Mouse (Mus musculus): ENCODE measurements around the gene Nxpe5. TPM values are rescaled to one million over a fixed set of nuclear protein-coding genes. Genes with fewer than 3 reads are reported as not detected.
A peak's percentile ranks its signal among the peaks of the same experiment; 100 is the strongest.

Nxpe5 gene
- polyA plus RNA-seq, 1 experiment, result not detected

- TF ChIP-seq POLR2A (IDR thresholded peaks at IDR 0.05; ENCODE audit: insufficient read length, low read depth), result no peak
- no peak for TF ChIP-seq CEBPB (IDR thresholded peaks at IDR 0.05; ENCODE audit: insufficient read depth, poor library complexity, severe bottlenecking)
- TF ChIP-seq MYOG (IDR thresholded peaks at IDR 0.05; ENCODE audit: control insufficient read depth in 1 of 3, insufficient read depth in 1 of 3, insufficient read length in 2 of 3, low read depth in 2 of 3), result no peak
- no peak for TF ChIP-seq E2F4 (IDR thresholded peaks at IDR 0.05; ENCODE audit: insufficient read depth)
- no peak for TF ChIP-seq USF1 (IDR thresholded peaks at IDR 0.05; ENCODE audit: low read depth)
- no peaks in the 10 kb centered on the region for H3K36me3 ChIP-seq (ENCODE audit: control insufficient read depth, insufficient read depth)
- H3K4me3 ChIP-seq, result no peak overlapping the region
- H3K27me3 ChIP-seq (ENCODE audit: control insufficient read depth, insufficient read depth, insufficient read length), result no peaks in the 10 kb centered on the region
- H3K79me2 ChIP-seq (ENCODE audit: control insufficient read depth, insufficient read depth), result no peaks in the 10 kb centered on the region
- H3ac ChIP-seq (ENCODE audit: control insufficient read depth, insufficient read length), result no peak overlapping the region
- H3K4me2 ChIP-seq (ENCODE audit: low read depth), result no peak overlapping the region
Measured at GRCm38 (mm10) chr5:138241511-138241910, 15.8 kb downstream of the Nxpe5 start.

GRCm38 (mm10) chr5:138251144-138251543 is 25.4 kb downstream of the Nxpe5 start:
- TF ChIP-seq SRF (IDR thresholded peaks at IDR 0.05; ENCODE audit: control insufficient read depth, insufficient read length, low read depth) (no peak), MYOD1 (IDR thresholded peaks at IDR 0.05; ENCODE audit: control insufficient read depth in 1 of 3, insufficient read length in 2 of 3, low read depth in 2 of 3) (no peak)
- no peak overlapping the region for H3K4me2 ChIP-seq (ENCODE audit: low read depth)
- H3K27me3 ChIP-seq (ENCODE audit: control insufficient read depth, insufficient read depth, insufficient read length), result no peaks in the 10 kb centered on the region
- no peak overlapping the region for H3K4me3 ChIP-seq
- no peaks in the 10 kb centered on the region for H3K36me3 ChIP-seq (ENCODE audit: control insufficient read depth, insufficient read depth)
- H3K79me2 ChIP-seq (ENCODE audit: control insufficient read depth, insufficient read depth), result no peaks in the 10 kb centered on the region
- H3ac ChIP-seq (ENCODE audit: control insufficient read depth, insufficient read length), result no peak overlapping the region

- Histone ChIP-seq H3K27me3 (ENCODE audit: control insufficient read depth, insufficient read depth, insufficient read length) (no peaks in the 10 kb centered on the region), H3ac (ENCODE audit: control insufficient read depth, insufficient read length) (no peak overlapping the region), H3K4me3 (no peak overlapping the region), H3K4me2 (ENCODE audit: low read depth) (no peak overlapping the region), H3K36me3 (ENCODE audit: control insufficient read depth, insufficient read depth) (no peaks in the 10 kb centered on the region), H3K79me2 (ENCODE audit: control insufficient read depth, insufficient read depth) (no peaks in the 10 kb centered on the region)
- no peak for TF ChIP-seq CEBPB (IDR thresholded peaks at IDR 0.05; ENCODE audit: insufficient read depth, poor library complexity, severe bottlenecking)
- TF ChIP-seq POLR2A (IDR thresholded peaks at IDR 0.05; ENCODE audit: insufficient read length, low read depth), result no peak
- no peak for TF ChIP-seq TCF12 (IDR thresholded peaks at IDR 0.05; ENCODE audit: insufficient read depth, poor library complexity, severe bottlenecking)
- TF ChIP-seq POLR2AphosphoS2 (IDR thresholded peaks at IDR 0.05; ENCODE audit: insufficient read length, low read depth), result no peak
- TF ChIP-seq USF1 (IDR thresholded peaks at IDR 0.05; ENCODE audit: low read depth), result no peak
Measured at GRCm38 (mm10) chr5:138253061-138253460, 27.4 kb downstream of the Nxpe5 start.

GRCm38 (mm10) chr5:138255353-138256093 is 29.8 kb downstream of the Nxpe5 start, which contains the start of gene Lamtor4:
Lamtor4 (plus strand) TSS chr5:138255482.
- Histone ChIP-seq H3K79me2 (ENCODE audit: control insufficient read depth, insufficient read depth) (no peaks in the 10 kb centered on the region), H3K36me3 (ENCODE audit: control insufficient read depth, insufficient read depth) (no peaks in the 10 kb centered on the region), H3K4me2 (ENCODE audit: low read depth) (peak within 1 kb of the TSS; percentile 92), H3K27me3 (ENCODE audit: control insufficient read depth, insufficient read depth, insufficient read length) (no peaks in the 10 kb centered on the region), H3K4me3 (peak within 1 kb of the TSS; percentile 76), H3ac (ENCODE audit: control insufficient read depth, insufficient read length) (peak within 1 kb of the TSS; percentile 46)
- no peak for TF ChIP-seq SRF (IDR thresholded peaks at IDR 0.05; ENCODE audit: control insufficient read depth, insufficient read length, low read depth)
- peak; percentile 83 for TF ChIP-seq POLR2AphosphoS2 (IDR thresholded peaks at IDR 0.05; ENCODE audit: insufficient read length, low read depth)
- TF ChIP-seq USF1 (IDR thresholded peaks at IDR 0.05; ENCODE audit: low read depth), result peak; percentile 90
- TF ChIP-seq MYOD1 (IDR thresholded peaks at IDR 0.05; ENCODE audit: control insufficient read depth in 1 of 3, insufficient read length in 2 of 3, low read depth in 2 of 3), result peak in 2 of 3 experiments; percentile 7 to 13
- TF ChIP-seq TCF3 (IDR thresholded peaks at IDR 0.05; ENCODE audit: insufficient read length, low read depth), result no peak
- TF ChIP-seq POLR2A (IDR thresholded peaks at IDR 0.05; ENCODE audit: insufficient read length, low read depth), result peak; percentile 94
- TF ChIP-seq MYOG (IDR thresholded peaks at IDR 0.05; ENCODE audit: control insufficient read depth in 1 of 3, insufficient read depth in 1 of 3, insufficient read length in 2 of 3, low read depth in 2 of 3), result peak in 1 of 3 experiments; percentile 21

GRCm38 (mm10) chr5:138256094-138256467 is 30.4 kb downstream of the Nxpe5 start:
- H3K27me3 ChIP-seq (ENCODE audit: control insufficient read depth, insufficient read depth, insufficient read length), result no peaks in the 10 kb centered on the region
- peak overlapping the region; percentile 91 for H3K4me2 ChIP-seq (ENCODE audit: low read depth)
- H3K79me2 ChIP-seq (ENCODE audit: control insufficient read depth, insufficient read depth), result no peaks in the 10 kb centered on the region
- H3K4me3 ChIP-seq, result peak overlapping the region; percentile 76
- H3ac ChIP-seq (ENCODE audit: control insufficient read depth, insufficient read length), result peak overlapping the region; percentile 46
- H3K36me3 ChIP-seq (ENCODE audit: control insufficient read depth, insufficient read depth), result no peaks in the 10 kb centered on the region
- TF ChIP-seq REST (IDR thresholded peaks at IDR 0.05; ENCODE audit: insufficient read depth, insufficient read length) (no peak), MAX (IDR thresholded peaks at IDR 0.05; ENCODE audit: low read depth) (no peak), POLR2AphosphoS2 (IDR thresholded peaks at IDR 0.05; ENCODE audit: insufficient read length, low read depth) (peak; percentile 29), E2F4 (IDR thresholded peaks at IDR 0.05; ENCODE audit: insufficient read depth) (no peak), TCF3 (IDR thresholded peaks at IDR 0.05; ENCODE audit: insufficient read length, low read depth) (no peak)
